Mouse (Mus musculus): ENCODE results near the gene Aldh16a1. TPM values are rescaled to one million over a fixed set of nuclear protein-coding genes. Genes with fewer than 3 reads are reported as not detected.

Aldh16a1 gene
- total and polyA plus RNA-seq, 3 experiments, result 26.9 to 49.8 (median 45.1) TPM

DNA sequence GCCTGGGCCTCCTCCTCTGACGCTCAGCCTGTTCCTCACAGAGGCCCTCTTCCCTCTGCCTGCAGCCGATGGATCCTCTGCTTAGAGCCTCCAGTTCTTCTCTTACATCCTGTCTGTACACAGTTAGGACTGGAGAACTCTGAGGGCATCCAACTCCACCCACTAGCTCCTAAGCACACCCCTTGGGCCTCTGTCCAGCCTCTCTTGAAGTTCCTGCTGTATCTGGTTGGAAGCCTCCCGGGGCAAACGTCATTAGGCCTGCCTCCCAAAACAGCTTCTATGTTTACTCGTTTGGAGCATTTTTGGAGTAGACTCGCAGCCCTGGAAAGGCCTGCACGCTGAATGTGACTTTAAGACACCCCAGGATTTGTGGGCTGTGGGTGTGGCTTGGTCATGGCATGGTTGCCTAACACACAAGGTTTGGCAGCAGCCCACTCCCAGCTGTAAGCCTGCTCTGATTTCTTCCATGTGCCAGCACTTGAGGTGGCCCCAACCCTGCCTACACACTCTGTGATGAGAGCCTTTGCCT lies 50.7 kb downstream of the Aldh16a1 start, which contains the start of gene Fcgrt:
TSS of gene Fcgrt (minus strand) at position 200 of the 529 bp plus-strand sequence.
- Histone ChIP-seq H3K4me2 (ENCODE audit: insufficient read depth, low read depth, poor library complexity, severe bottlenecking) (no peak within 1 kb of the TSS), H3K9ac (ENCODE audit: insufficient read depth, low read depth) (no peak within 1 kb of the TSS), H3K27me3 (replicated peaks) (no peaks in the 10 kb centered on the region), H3K4me1 (ENCODE audit: control insufficient read depth in 1 of 2, insufficient read depth in 2 of 2) (peaks cover 0 to 2% of the 10 kb centered on the region in 2 experiments; a peak in 2 of 4 replicates), H3K79me2 (replicated peaks; ENCODE audit: control insufficient read depth, extremely low read depth, insufficient read depth, poor library complexity, severe bottlenecking) (no peaks in the 10 kb centered on the region), H3K9me3 (replicated peaks; ENCODE audit: low read length) (no peaks in the 10 kb centered on the region), H3K4me3 (replicated peaks in 1 of 3; ENCODE audit: low read depth in 2 of 3, low read length in 2 of 3, poor library complexity in 1 of 3) (no peak within 1 kb of the TSS), H3K36me3 (replicated peaks in 1 of 2; ENCODE audit: control insufficient read depth in 1 of 2, insufficient read depth in 1 of 2, low read length in 1 of 2) (no peaks in the 10 kb centered on the region), H3K27ac (ENCODE audit: insufficient read depth, low read depth) (no peak within 1 kb of the TSS)
- no peak for TF ChIP-seq TCF12 (IDR thresholded peaks at IDR 0.05; ENCODE audit: low read depth, low read length)
- no peak for TF ChIP-seq ZNF384 (IDR thresholded peaks at IDR 0.05; ENCODE audit: low read depth, low read length)
- no peak for TF ChIP-seq UBTF (IDR thresholded peaks at IDR 0.05; ENCODE audit: low read depth, low read length)
- no peak for TF ChIP-seq NELFE (IDR thresholded peaks at IDR 0.05; ENCODE audit: low read depth, low read length)
- no peak for TF ChIP-seq RAD21 (IDR thresholded peaks at IDR 0.05; ENCODE audit: low read depth, low read length)
- TF ChIP-seq IRF4 (IDR thresholded peaks at IDR 0.05; ENCODE audit: low read depth, low read length), result no peak
- TF ChIP-seq SMC3 (IDR thresholded peaks at IDR 0.05; ENCODE audit: low read depth, low read length), result no peak
- no peak for TF ChIP-seq CTCF (conservative IDR thresholded peaks at IDR 0.05 in 1 of 2, IDR thresholded peaks at IDR 0.05 in 1 of 2; ENCODE audit: low read depth in 2 of 2, low read length in 2 of 2)
- TF ChIP-seq MYC (IDR thresholded peaks at IDR 0.05; ENCODE audit: low read depth, low read length), result no peak
- TF ChIP-seq PAX5 (IDR thresholded peaks at IDR 0.05; ENCODE audit: low read length), result no peak
- TF ChIP-seq TBP (conservative IDR thresholded peaks at IDR 0.05; ENCODE audit: low read depth, low read length), result no peak
- no peak for TF ChIP-seq ZC3H11A (IDR thresholded peaks at IDR 0.05; ENCODE audit: low read depth, low read length)
- TF ChIP-seq ELF1 (IDR thresholded peaks at IDR 0.05; ENCODE audit: low read depth, low read length), result no peak
- TF ChIP-seq POLR2A (IDR thresholded peaks at IDR 0.05; ENCODE audit: low read depth, low read length), result no peak
- no peak for TF ChIP-seq POLR2AphosphoS2 (IDR thresholded peaks at IDR 0.05; ENCODE audit: low read depth, low read length)
- TF ChIP-seq RCOR1 (conservative IDR thresholded peaks at IDR 0.05; ENCODE audit: low read depth, low read length), result no peak
- TF ChIP-seq USF2 (conservative IDR thresholded peaks at IDR 0.05; ENCODE audit: low read depth, low read length), result no peak
- no peak for TF ChIP-seq MEF2A (IDR thresholded peaks at IDR 0.05; ENCODE audit: borderline replicate concordance, low read depth, low read length)
- no peak for TF ChIP-seq BHLHE40 (IDR thresholded peaks at IDR 0.05; ENCODE audit: low read depth, low read length)
- TF ChIP-seq E2F4 (IDR thresholded peaks at IDR 0.05; ENCODE audit: insufficient replicate concordance, low read depth, low read length), result no peak
- in situ Hi-C loops (cut with MboI; ENCODE audit: low pct_ligation_motif_present, low pct_unique_long_range_greater_than_20kb, low sequenced_read_pairs) (no loop called here), dilution Hi-C loops (cut with MboI; ENCODE audit: extremely low pct_ligation_motif_present, extremely low pct_unique_long_range_greater_than_20kb, low sequenced_read_pairs) (no loop called here)
- DNase-seq (ENCODE audit: extremely low read depth), result no peak

- Histone ChIP-seq H3K9ac (ENCODE audit: insufficient read depth, low read depth) (no peak overlapping the region), H3K4me1 (ENCODE audit: control insufficient read depth in 1 of 2, insufficient read depth in 2 of 2) (peaks cover 0 to 6% of the 10 kb centered on the region in 2 experiments; a peak in 2 of 4 replicates), H3K9me3 (replicated peaks; ENCODE audit: low read length) (no peaks in the 10 kb centered on the region), H3K27ac (ENCODE audit: insufficient read depth, low read depth) (no peak overlapping the region), H3K36me3 (replicated peaks in 1 of 2; ENCODE audit: control insufficient read depth in 1 of 2, insufficient read depth in 1 of 2, low read length in 1 of 2) (no peaks in the 10 kb centered on the region), H3K4me3 (replicated peaks in 1 of 3; ENCODE audit: low read depth in 2 of 3, low read length in 2 of 3, poor library complexity in 1 of 3) (no peak overlapping the region), H3K4me2 (ENCODE audit: insufficient read depth, low read depth, poor library complexity, severe bottlenecking) (no peak overlapping the region), H3K79me2 (replicated peaks; ENCODE audit: control insufficient read depth, extremely low read depth, insufficient read depth, poor library complexity, severe bottlenecking) (no peaks in the 10 kb centered on the region), H3K27me3 (replicated peaks) (no peaks in the 10 kb centered on the region)
- TF ChIP-seq CTCF (conservative IDR thresholded peaks at IDR 0.05 in 1 of 2, IDR thresholded peaks at IDR 0.05 in 1 of 2; ENCODE audit: low read depth in 2 of 2, low read length in 2 of 2), result no peak
- DNase-seq (ENCODE audit: extremely low read depth), result no peak
- dilution Hi-C loops (cut with MboI; ENCODE audit: extremely low pct_ligation_motif_present, extremely low pct_unique_long_range_greater_than_20kb, low sequenced_read_pairs) (no loop called here), in situ Hi-C loops (cut with MboI; ENCODE audit: low pct_ligation_motif_present, low pct_unique_long_range_greater_than_20kb, low sequenced_read_pairs) (no loop called here)
Observed at GRCm38 (mm10) chr7:45102940-45103585, 51.3 kb downstream of the Aldh16a1 start.

All from CH12.LX (cell line).